Mouse (Mus musculus) embryonic fibroblast, embryonic 13.5 days (primary cell): ENCODE results near the gene Capzb. TPM values are rescaled to one million over a fixed set of nuclear protein-coding genes. Genes with fewer than 3 reads are reported as not detected.

Experiments
- H3K27ac ChIP-seq: 2 replicates; pipeline ENCODE4 v1.5.1; 2012; ENCODE audit warnings: low read length, control low read depth, inconsistent platforms; ENCODE audit not compliant: insufficient read depth
- H3K4me1 ChIP-seq: 2 replicates; pipeline ENCODE4 v1.6.1; 2011; ENCODE audit warnings: low read length; ENCODE audit not compliant: control insufficient read depth, insufficient read depth
- H3K4me3 ChIP-seq: 2 replicates; pipeline ENCODE4 v1.5.1; 2011; ENCODE audit warnings: mild to moderate bottlenecking, control low read depth, low read length; ENCODE audit not compliant: insufficient read depth
- CTCF ChIP-seq: IDR thresholded peaks from 2 replicates; pipeline ENCODE4 v1.5.1; 2011; ENCODE audit warnings: mild to moderate bottlenecking, control low read depth, low read length, moderate library complexity, borderline replicate concordance; ENCODE audit not compliant: insufficient read depth
- POLR2A ChIP-seq: IDR thresholded peaks from 2 replicates; pipeline ENCODE4 v1.6.1; 2011; ENCODE audit warnings: low read depth, mild to moderate bottlenecking, control low read depth, low read length, moderate library complexity
- polyA plus RNA-seq: library from polyadenylated mRNA; stranded (reverse); fragments of >200 nt; gene quantifications from 2 replicates; pipeline ENCODE4 v1.2.4, GENCODE M21; 2011; ENCODE audit warnings: low read depth; ENCODE audit not compliant: missing spikeins, insufficient read length

Gene Capzb
- polyA plus RNA-seq, 1 experiment, result 355 TPM

DNA sequence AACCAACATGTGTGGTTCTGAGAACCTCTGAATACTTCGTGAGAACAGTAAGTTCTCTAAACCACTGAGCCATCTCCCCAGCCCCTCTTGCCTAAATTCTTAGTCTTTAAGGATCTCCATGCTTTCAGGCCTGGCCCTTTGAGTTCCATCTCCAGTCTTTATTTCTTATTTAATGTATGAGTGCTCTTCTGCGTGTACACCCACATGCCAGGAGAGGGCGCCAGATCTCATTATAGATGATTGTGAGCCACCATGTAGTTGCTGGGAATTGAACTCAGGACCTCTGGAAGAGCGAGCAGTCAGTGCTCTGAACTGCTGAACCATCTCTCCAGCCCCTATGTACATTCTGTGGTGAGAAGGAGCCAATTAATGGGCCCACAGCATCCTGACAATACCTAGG lies 119.9 kb downstream of the Capzb start:
- TF ChIP-seq CTCF, result no peak
- no peak for TF ChIP-seq POLR2A
- Histone ChIP-seq H3K27ac (no peak overlapping the region), H3K4me3 (no peak overlapping the region), H3K4me1 (no peaks in the 10 kb centered on the region)

DNA sequence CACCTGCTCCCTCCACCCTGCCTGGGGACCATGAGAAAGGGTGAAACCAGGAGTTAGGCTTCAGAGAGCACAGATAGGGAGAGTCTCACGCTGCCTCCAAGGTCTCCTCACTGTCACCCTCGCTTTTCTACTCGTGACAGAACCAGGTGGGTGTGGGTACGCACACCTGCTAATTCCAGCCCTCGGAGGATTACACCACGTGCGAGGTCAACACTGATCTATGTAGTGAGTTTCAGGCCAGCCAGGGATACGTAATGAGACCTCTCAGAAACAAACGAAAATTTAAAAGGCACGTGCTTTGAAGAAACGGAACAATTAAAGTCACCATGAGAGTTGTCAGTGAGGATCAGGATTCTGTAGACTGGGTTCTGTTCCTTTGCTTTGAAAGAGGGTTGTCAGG lies 125.8 kb downstream of the Capzb start:
- H3K4me3 ChIP-seq, result no peak overlapping the region
- H3K4me1 ChIP-seq, result no peaks in the 10 kb centered on the region
- TF ChIP-seq POLR2A, result no peak
- H3K27ac ChIP-seq, result no peak overlapping the region

DNA sequence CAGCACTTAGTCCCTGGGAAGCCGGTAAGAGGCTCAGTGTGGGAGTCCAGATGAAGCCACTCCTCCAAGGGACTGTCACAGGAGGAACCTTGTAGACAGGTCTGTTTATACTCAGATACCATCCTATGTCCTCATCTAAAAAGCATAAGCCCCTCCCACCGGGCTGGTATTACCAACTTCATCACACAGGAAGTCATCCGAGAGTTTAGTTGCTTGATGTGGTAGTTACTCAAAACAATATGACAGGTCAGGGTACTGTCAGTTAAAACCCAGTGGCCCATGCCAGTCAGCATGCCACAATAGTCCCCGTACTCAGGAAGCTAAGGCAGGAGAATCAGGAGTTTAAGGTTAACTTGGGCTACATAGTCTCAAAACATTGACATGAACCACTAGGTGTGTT lies 127.0 kb downstream of the Capzb start:
- Histone ChIP-seq H3K4me1 (no peaks in the 10 kb centered on the region), H3K4me3 (no peak overlapping the region), H3K27ac (no peak overlapping the region)
- no peak for TF ChIP-seq POLR2A

DNA sequence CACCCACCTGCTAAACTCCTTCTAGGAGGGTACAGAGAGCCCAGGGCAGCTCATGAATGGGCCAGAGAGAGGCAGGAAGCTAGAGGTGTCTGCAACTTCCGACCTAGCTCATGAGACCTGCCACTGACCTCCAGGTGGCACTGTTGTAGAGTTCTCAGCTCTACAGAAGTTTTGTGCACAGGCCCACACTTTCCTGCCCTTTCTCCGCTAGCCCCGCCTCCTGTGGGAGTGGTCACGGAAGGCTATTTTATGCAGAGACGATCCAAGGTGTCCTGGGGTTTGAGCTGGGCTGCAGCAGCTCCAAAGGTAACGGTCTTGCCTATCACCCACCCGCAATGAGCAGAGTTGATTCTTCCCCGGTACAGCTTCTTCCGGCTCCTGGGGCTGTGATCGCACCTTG lies 137.9 kb downstream of the Capzb start:
- no peaks in the 10 kb centered on the region for H3K4me1 ChIP-seq
- peak; percentile 58; the same call in 1 of the 2 replicates for TF ChIP-seq CTCF
- TF ChIP-seq POLR2A, result no peak
- no peak overlapping the region for H3K4me3 ChIP-seq
- H3K27ac ChIP-seq, result no peak overlapping the region

DNA sequence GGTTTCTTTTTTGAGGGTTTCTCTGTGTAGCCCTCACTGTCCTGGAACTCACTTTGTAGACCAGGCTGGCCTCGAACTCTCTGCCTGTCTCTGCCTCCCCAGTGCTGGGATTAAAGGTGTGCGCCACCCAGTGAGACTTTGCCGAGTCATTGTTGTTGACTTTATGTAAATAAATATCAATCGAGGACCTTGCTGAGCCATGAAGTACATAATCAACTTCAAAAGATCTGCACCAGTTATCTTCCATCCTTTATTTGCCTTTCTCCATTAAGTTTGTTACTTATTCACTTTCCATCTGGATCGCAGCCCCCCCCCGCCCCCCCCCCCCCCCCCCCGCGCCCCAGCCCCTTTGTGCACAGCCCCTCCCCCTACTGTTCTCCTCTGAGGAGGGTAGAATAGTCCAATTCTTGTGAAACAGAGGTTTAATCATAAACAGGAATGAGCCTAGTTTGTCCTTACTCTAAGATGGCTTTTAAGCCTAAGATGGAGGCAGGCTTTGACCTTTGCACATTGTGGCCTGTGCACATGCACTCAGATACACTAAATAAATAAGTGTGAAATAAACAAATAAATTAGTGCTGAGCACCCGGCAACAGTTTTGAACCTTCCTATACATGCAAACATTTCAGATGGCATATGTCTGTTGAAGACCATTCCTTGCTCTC lies 142.1 kb downstream of the Capzb start:
- H3K4me3 ChIP-seq, result no peak overlapping the region
- TF ChIP-seq CTCF (no peak), POLR2A (no peak)
- no peaks in the 10 kb centered on the region for H3K4me1 ChIP-seq
- no peak overlapping the region for H3K27ac ChIP-seq

DNA sequence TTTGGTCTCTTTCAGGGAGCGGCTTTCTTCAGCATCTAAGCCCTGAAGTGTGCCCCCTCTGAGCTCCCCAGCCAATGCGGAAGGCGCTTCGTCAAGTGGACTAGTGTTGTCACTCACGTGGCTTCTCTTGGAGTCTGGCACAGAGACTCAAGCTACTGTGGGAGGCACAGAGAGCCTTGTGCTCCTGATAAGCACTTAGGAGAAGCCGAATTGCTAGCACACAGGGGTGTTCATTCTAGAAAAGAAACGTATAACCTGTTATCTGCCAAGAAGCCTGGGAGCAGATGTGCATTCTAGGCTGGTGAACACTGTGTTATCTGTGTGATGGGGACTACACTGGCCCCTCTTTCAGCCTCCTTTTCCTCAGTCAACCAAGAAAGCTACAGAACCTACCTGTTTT lies 142.8 kb downstream of the Capzb start:
- H3K4me1 ChIP-seq, result no peaks in the 10 kb centered on the region
- no peak overlapping the region for H3K4me3 ChIP-seq
- no peak overlapping the region for H3K27ac ChIP-seq
- no peak for TF ChIP-seq POLR2A
- no peak for TF ChIP-seq CTCF

- Histone ChIP-seq H3K4me3 (no peak overlapping the region), H3K4me1 (no peaks in the 10 kb centered on the region), H3K27ac (no peak overlapping the region)
- TF ChIP-seq CTCF (peak; percentile 77; the same call in 1 of the 2 replicates), POLR2A (no peak)
Measured at GRCm38 (mm10) chr4:139336822-139337483, 144.3 kb downstream of the Capzb start.

GRCm38 (mm10) chr4:139338145-139338544 lies 145.4 kb downstream of the Capzb start:
- no peak overlapping the region for H3K4me3 ChIP-seq
- H3K27ac ChIP-seq, result no peak overlapping the region
- TF ChIP-seq POLR2A, result no peak
- TF ChIP-seq CTCF, result no peak
- H3K4me1 ChIP-seq, result no peaks in the 10 kb centered on the region

DNA sequence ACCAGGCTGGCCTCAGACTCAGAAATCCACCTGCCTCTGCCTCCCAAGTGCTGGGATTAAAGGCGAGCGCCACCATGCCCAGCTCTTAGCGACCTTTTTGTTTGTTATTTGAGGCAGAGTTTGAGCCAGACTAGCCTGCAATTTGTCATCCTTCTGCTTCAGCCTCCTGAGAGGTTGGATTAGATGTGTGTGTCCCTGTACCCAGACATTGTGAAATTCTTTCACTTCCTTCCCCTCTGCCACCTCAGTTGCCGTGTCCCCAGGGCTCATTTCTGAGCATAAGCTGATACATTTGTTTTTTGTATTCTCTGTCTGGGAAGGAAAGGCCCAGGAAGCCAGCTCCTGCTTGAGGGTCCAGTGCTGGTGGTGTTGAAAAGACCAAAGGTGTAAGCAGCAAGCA lies 148.1 kb downstream of the Capzb start:
- no peak overlapping the region for H3K4me3 ChIP-seq
- H3K27ac ChIP-seq, result no peak overlapping the region
- no peaks in the 10 kb centered on the region for H3K4me1 ChIP-seq
- no peak for TF ChIP-seq CTCF
- TF ChIP-seq POLR2A, result no peak

Other genes starting within 250 kb of the Capzb start
- not detected in 2 replicates for gene Rnf186, start 225.8 kb upstream of the Capzb start, polyA plus RNA-seq
- gene Tmco4, start 220.0 kb upstream of the Capzb start, polyA plus RNA-seq, result 8.5 and 14.3 TPM in 2 replicates
- not detected in 2 replicates for gene Htr6, start 117.3 kb upstream of the Capzb start, polyA plus RNA-seq
- gene Nbl1, start 99.9 kb upstream of the Capzb start, polyA plus RNA-seq, result 51.8 and 64.3 TPM in 2 replicates
- gene Minos1, start 61.8 kb upstream of the Capzb start, polyA plus RNA-seq, result 178 and 193 TPM in 2 replicates
- 11.3 and 12.3 TPM in 2 replicates for gene Pqlc2, start 117.8 kb downstream of the Capzb start, polyA plus RNA-seq
- gene Akr7a5, start 117.8 kb downstream of the Capzb start, polyA plus RNA-seq, result 17.1 and 18.1 TPM in 2 replicates
- 50.6 and 69.7 TPM in 2 replicates for gene Mrto4, start 159.7 kb downstream of the Capzb start, polyA plus RNA-seq
- gene Emc1, start 159.7 kb downstream of the Capzb start, polyA plus RNA-seq, result 35.4 and 38.5 TPM in 2 replicates
- 107 TPM in 2 replicates for gene Ubr4, start 159.7 kb downstream of the Capzb start, polyA plus RNA-seq